Mouse (Mus musculus): Measurements from ENCODE around the gene Adamts15. TPM values are rescaled to one million over a fixed set of nuclear protein-coding genes. Genes with fewer than 3 reads are reported as not detected.

Adamts15 gene
- polyA plus RNA-seq, 1 experiment from 2014 or later, result 0.80 TPM

DNA sequence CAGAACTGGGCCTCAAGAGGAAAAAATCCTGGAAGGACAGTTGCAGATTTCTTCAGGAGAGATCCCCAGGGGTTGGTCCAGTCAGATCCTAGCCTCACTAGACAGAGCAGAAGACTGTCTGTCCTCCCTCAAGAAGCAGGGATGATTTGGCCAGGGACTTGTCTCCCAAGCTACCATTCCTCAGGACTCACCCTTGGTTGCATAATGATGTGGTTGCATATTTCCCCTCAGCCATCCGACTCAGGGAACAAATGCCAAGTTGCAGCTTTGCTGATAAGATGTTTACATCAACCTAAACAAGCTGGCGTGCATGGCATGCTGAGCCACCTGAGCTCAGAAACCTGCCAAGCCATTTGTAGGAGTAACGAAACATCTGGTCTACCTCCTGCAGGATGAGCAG lies 27.2 kb upstream of the Adamts15 start:
- Histone ChIP-seq H3K9ac (no peak overlapping the region), H3K9me3 (replicated peaks) (no peaks in the 10 kb centered on the region), H3K4me1 (replicated peaks) (no peaks in the 10 kb centered on the region), H3K36me3 (no peaks in the 10 kb centered on the region), H3K4me2 (no peak overlapping the region), H3K4me3 (replicated peaks) (no peak overlapping the region), H3K27ac (no peak overlapping the region), H3K27me3 (peaks cover 20% of the 10 kb centered on the region)
- DNase-seq, result no peak
- WGBS (ENCODE audit: insufficient replicate concordance), result 44% methylated on average over 3 of the region's 3 CpGs
- no peak for ATAC-seq (ENCODE audit: low read depth)

DNA sequence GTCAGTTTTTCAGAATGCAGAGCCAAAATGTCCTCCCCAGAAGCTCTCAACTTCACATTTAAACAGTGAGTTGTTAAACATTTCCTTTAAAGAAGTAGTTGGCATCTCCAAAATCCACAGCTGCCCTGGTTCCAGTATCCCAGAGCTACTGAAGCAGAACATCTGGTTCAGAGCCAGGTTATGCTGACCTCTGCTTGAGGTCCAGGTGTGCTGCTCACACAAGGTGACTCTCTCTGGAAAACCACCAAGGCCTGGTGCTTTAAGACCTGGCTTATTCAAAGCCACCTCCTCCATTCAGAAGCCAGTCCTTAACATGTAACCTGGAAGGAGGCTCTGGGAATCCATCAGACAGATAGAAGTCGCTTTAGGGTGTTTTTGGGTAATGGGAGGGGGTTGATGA lies 23.0 kb upstream of the Adamts15 start:
- ATAC-seq (ENCODE audit: low read depth) (no peak), DNase-seq (no peak)
- no peaks in the 10 kb centered on the region for H3K9me3 ChIP-seq (replicated peaks)
- H3K27ac ChIP-seq, result no peak overlapping the region
- H3K27me3 ChIP-seq, result peaks cover 61% of the 10 kb centered on the region
- H3K4me3 ChIP-seq (replicated peaks), result no peak overlapping the region
- no peaks in the 10 kb centered on the region for H3K4me1 ChIP-seq (replicated peaks)
- H3K9ac ChIP-seq, result no peak overlapping the region
- no peak overlapping the region for H3K4me2 ChIP-seq
- 21% methylated on average over 1 of the region's 1 CpGs for WGBS (ENCODE audit: insufficient replicate concordance)
- H3K36me3 ChIP-seq, result no peaks in the 10 kb centered on the region

DNA sequence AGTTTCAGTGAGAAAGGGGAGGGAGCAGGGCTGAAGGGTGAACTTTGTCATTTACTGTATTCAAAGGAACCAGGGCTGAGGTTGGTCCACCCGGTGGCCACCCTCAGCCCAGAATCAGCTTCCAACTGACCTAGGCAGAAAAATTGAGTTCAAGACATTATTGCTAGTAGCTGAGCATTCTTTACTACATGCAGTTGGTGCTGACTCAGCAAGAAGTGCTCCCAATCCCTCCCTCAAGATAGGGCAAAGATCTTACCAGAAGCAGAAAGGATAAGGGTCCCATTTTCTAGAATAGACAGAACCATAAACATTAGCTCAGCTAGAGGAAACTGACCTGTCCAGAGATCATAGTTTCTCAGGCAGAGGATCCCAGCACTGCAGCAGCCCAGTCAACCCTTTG lies 22.0 kb upstream of the Adamts15 start:
- Histone ChIP-seq H3K27me3 (peaks cover 64% of the 10 kb centered on the region), H3K4me1 (replicated peaks) (no peaks in the 10 kb centered on the region), H3K36me3 (no peaks in the 10 kb centered on the region), H3K27ac (no peak overlapping the region), H3K4me2 (no peak overlapping the region), H3K9me3 (replicated peaks) (no peaks in the 10 kb centered on the region), H3K4me3 (replicated peaks) (no peak overlapping the region), H3K9ac (no peak overlapping the region)
- WGBS (ENCODE audit: insufficient replicate concordance), result 27% methylated on average over 1 of the region's 1 CpGs
- ATAC-seq (ENCODE audit: low read depth), result no peak
- no peak for DNase-seq

DNA sequence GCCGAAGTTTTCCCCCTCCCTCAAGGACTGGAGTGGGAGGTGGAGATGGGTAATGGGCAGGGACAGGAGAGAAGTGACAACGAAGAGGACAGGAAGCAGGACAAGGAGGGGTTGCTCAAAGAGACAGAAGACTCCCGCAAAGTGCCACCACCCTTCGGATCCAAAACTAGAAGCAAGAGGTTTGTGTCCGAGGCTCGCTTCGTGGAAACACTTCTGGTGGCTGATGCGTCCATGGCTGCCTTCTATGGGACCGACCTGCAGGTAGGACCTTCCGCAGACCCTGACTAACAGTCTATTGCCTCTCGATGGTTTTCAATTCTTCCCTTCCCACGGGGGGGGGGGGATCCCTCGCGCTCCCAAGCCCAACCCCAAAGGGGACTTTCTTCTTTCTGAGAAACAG lies 21.1 kb upstream of the Adamts15 start:
- Histone ChIP-seq H3K36me3 (no peaks in the 10 kb centered on the region), H3K4me3 (replicated peaks) (peak overlapping the region; percentile 45), H3K9ac (no peak overlapping the region), H3K27ac (no peak overlapping the region), H3K4me1 (replicated peaks) (no peaks in the 10 kb centered on the region), H3K9me3 (replicated peaks) (no peaks in the 10 kb centered on the region), H3K27me3 (peaks cover 64% of the 10 kb centered on the region), H3K4me2 (peak overlapping the region; percentile 62)
- no peak for ATAC-seq (ENCODE audit: low read depth)
- 2% methylated on average over 14 of the region's 14 CpGs for WGBS (ENCODE audit: insufficient replicate concordance)
- DNase-seq, result no peak

DNA sequence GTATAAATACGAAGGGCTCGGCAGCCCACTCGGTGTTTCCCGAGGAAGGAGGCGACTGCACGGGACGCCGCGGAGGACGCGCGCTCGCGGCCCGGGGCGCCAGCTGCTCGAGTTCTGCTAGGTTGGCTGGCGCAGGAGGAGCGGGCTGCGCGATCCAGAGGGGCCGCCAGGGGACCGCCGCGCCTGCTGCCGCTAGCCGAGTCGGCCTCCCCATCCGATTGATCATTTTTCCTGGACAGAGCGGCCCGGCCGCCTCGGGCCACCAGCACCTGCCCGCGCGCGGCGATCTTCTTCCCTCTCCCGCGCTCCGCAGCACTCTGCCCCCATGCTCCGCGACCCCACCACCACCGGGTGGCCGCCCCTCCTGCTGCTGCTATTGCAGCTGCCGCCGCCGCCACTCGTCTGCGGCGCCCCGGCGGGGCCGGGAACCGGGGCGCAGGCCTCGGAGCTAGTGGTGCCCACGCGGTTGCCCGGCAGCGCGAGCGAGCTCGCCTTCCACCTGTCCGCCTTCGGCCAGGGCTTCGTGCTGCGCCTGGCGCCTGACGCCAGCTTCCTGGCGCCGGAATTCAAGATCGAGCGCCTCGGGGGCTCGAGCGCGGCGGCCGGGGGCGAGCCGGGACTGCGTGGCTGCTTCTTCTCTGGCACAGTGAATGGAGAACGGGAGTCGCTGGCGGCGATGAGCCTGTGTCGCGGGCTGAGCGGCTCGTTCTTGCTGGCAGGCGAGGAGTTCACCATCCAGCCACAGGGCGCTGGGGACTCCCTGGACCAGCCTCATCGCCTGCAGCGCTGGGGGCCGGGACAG lies 20.5 kb upstream of the Adamts15 start, which contains the start of gene Adamts8:
Adamts8 (plus strand) TSS at position 51 of the 802 bp plus-strand sequence.
- ATAC-seq (ENCODE audit: low read depth), result no peak
- Histone ChIP-seq H3K4me2 (peak within 1 kb of the TSS; percentile 62), H3K27me3 (peaks cover 64% of the 10 kb centered on the region), H3K4me1 (replicated peaks) (no peaks in the 10 kb centered on the region), H3K27ac (no peak within 1 kb of the TSS), H3K36me3 (no peaks in the 10 kb centered on the region), H3K4me3 (replicated peaks) (peak within 1 kb of the TSS; percentile 45), H3K9me3 (replicated peaks) (no peaks in the 10 kb centered on the region), H3K9ac (no peak within 1 kb of the TSS)
- WGBS (ENCODE audit: insufficient replicate concordance), result under 1% methylated on average over 96 of the region's 96 CpGs
- DNase-seq, result no peak

DNA sequence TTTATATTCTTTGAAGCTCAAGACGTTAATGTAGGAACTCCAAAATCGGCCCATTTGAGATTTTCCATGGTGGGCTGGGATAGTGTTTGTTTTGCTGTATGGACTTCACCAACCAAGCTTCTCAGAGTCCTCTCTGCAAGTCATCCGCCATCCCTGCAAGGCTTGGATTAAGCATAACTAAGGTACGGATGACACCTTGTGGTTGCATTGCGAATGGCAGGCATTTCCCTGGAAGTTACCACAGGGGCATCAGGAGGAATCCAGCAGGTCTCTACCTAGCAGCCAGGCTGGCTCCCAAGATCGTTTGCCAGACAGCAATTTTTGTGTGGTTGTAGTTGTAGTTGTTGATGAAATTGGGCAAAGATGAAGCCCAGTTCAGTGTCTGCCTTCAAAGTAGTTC lies 18.1 kb upstream of the Adamts15 start:
- Histone ChIP-seq H3K4me3 (replicated peaks) (no peak overlapping the region), H3K9ac (no peak overlapping the region), H3K36me3 (no peaks in the 10 kb centered on the region), H3K4me2 (no peak overlapping the region), H3K27me3 (peaks cover 57% of the 10 kb centered on the region), H3K4me1 (replicated peaks) (no peaks in the 10 kb centered on the region), H3K9me3 (replicated peaks) (no peaks in the 10 kb centered on the region), H3K27ac (no peak overlapping the region)
- peak; percentile 34 for DNase-seq
- 4% methylated on average over 6 of the region's 6 CpGs for WGBS (ENCODE audit: insufficient replicate concordance)
- ATAC-seq (ENCODE audit: low read depth), result no peak

DNA sequence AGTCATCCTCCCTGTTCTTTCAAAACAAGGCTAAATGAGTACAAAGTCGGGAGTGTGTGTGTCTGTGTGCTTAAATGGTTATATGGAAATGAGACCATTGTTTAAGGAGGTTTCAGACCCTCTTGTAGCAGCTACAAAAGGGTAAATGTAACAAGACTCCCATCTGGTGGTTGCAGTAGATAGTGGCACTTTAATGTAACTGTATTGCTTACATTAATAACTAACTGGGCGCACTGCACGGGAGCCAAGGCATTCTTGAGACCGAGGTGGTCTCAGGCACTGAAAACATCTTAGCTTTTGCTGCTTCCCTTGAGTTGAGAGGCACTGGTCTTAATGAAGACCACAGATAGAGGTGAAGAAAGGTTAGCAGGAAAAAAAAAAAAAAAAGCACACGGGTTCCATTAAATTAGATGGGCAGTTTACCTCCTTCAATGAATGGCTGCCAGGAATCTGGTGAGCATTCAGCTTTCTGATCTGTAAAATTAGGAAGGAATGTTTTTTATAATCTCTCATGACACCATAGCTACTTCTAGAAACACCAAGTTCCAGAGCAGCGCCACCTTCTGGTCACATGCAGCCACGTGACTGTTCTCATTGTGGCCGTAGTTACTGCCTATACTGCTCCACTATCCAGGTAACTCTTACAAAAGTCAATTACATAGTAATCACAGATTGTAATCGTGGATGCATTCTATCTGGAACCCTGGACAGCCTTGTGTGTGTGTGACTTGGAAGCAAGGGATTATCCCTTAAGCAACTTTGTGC lies 14.6 kb upstream of the Adamts15 start:
- H3K9ac ChIP-seq, result no peak overlapping the region
- H3K9me3 ChIP-seq (replicated peaks), result no peaks in the 10 kb centered on the region
- no peaks in the 10 kb centered on the region for H3K36me3 ChIP-seq
- H3K4me3 ChIP-seq (replicated peaks), result no peak overlapping the region
- no peak overlapping the region for H3K4me2 ChIP-seq
- DNase-seq, result no peak
- no peaks in the 10 kb centered on the region for H3K4me1 ChIP-seq (replicated peaks)
- H3K27me3 ChIP-seq, result peaks cover 22% of the 10 kb centered on the region
- H3K27ac ChIP-seq, result no peak overlapping the region
- ATAC-seq (ENCODE audit: low read depth), result no peak
- 20% methylated on average over 9 of the region's 9 CpGs for WGBS (ENCODE audit: insufficient replicate concordance)

DNA sequence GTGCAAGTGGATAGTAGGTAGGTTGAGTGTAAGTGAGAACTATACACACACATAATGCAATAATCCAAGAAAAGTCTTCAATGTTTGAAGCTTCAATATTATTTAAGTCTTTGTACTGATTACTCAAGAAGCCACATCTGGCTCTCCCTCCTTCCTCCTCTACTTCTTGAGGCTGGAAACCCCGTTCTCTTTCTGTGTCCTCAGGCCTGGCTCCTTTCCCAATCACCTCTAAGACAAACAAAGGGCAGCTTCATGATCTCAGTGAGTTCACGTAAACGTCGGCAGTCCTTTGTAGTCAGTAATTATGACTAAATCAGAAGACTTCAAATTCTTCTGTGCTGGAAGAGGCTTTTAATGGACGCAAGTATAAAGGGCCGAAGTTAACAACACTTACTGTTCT lies 12.6 kb upstream of the Adamts15 start:
- H3K4me2 ChIP-seq, result no peak overlapping the region
- no peaks in the 10 kb centered on the region for H3K36me3 ChIP-seq
- H3K9ac ChIP-seq, result no peak overlapping the region
- ATAC-seq (ENCODE audit: low read depth) (no peak), DNase-seq (no peak)
- no peak overlapping the region for H3K27ac ChIP-seq
- no peak overlapping the region for H3K4me3 ChIP-seq (replicated peaks)
- H3K9me3 ChIP-seq (replicated peaks), result no peaks in the 10 kb centered on the region
- H3K27me3 ChIP-seq, result peaks cover 4% of the 10 kb centered on the region; the same call in 1 of the 2 replicates
- H3K4me1 ChIP-seq (replicated peaks), result no peaks in the 10 kb centered on the region
- 60% methylated on average over 6 of the region's 6 CpGs for WGBS (ENCODE audit: insufficient replicate concordance)

DNA sequence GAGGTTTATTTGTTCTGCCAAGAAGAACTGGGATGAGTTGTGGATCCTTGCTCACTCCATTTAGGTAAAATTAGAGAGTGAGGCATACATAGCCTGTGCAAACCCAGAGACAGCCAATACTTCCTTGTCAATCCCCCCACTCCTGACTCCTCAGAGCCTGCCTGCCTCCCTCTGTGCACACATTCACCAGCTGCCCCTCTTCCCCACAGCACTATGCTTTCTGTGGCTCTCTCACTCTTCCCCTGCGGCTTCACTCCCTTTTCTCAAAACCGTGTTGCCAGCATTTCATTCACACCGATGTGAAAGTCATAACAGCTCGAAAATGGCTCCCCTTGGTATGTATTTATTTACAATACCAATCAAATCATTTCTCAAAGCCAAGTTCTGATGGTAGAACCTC lies 10.1 kb upstream of the Adamts15 start:
- Histone ChIP-seq H3K27ac (no peak overlapping the region), H3K9ac (no peak overlapping the region), H3K4me3 (replicated peaks) (no peak overlapping the region), H3K36me3 (no peaks in the 10 kb centered on the region), H3K9me3 (replicated peaks) (no peaks in the 10 kb centered on the region), H3K4me2 (no peak overlapping the region), H3K27me3 (peaks cover 3% of the 10 kb centered on the region; the same call in 1 of the 2 replicates), H3K4me1 (replicated peaks) (no peaks in the 10 kb centered on the region)
- DNase-seq (no peak), ATAC-seq (ENCODE audit: low read depth) (no peak)
- WGBS (ENCODE audit: insufficient replicate concordance), result 62% methylated on average over 4 of the region's 4 CpGs

DNA sequence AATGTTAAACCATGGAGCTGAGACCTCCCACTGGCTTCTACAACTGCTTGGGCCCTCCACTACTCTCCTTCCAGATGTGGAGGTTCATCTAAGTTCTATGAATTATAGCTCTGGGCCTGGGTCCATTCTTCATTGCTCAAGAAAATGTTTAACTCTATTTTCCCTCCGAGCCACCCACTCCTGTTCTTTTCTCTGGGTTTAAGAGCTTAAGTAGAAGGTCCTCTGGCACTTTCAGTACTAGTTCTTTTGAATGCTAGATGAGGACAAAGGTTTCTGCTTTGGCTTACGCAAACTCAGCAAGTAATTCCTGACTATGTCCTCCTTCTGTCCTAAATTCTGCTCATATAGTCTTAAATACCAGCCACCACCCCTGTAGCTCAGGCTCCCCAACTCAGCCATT lies 6.5 kb upstream of the Adamts15 start:
- no peak overlapping the region for H3K4me3 ChIP-seq (replicated peaks)
- no peaks in the 10 kb centered on the region for H3K4me1 ChIP-seq (replicated peaks)
- WGBS (ENCODE audit: insufficient replicate concordance), result 66% methylated on average over 2 of the region's 2 CpGs
- H3K4me2 ChIP-seq, result no peak overlapping the region
- H3K9me3 ChIP-seq (replicated peaks), result no peaks in the 10 kb centered on the region
- H3K27me3 ChIP-seq, result peaks cover 4% of the 10 kb centered on the region; the same call in 1 of the 2 replicates
- ATAC-seq (ENCODE audit: low read depth) (no peak), DNase-seq (no peak)
- no peaks in the 10 kb centered on the region for H3K36me3 ChIP-seq
- no peak overlapping the region for H3K9ac ChIP-seq
- no peak overlapping the region for H3K27ac ChIP-seq

DNA sequence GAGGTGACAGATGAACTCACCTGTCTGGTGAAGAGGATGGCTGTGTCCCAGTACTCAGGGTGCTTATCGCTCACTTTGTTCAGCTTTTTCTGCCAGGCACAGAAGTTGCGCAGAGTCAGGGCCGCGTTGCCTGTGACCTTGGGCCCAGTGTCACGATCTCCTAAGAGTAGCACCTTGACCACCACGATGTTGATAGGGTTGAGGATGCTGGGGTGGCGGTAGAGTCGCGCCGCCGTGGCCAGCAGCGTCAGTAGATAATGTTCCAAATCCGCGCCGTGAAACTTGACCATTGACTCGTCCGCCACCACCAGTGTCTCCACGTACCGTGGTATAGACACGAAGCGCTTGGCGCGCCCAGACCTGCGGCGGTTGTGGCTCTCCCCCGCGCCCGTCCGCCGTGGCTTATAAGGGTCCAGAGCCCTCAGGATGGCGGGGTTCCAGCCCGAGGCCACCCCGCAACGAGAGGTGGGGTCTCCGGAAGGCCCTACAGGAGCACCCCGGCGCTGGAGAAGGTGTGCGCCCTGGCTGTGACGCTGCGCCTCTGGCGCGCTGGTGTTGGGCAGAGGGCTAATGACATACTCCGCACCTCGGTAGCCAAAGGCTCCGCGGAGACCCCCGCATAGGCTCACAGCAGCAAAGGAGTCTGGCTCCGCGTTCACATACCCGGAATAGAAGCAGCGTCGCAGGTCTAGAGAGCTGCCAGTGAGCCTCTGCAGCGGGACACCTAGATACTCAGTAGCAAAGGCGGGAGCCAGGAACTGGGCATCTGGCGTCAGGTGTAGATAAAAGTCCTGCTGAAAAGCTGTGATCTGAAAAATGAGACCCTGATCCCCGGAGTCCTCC lies 770 bp downstream of the Adamts15 start:
- H3K9me3 ChIP-seq (replicated peaks), result no peaks in the 10 kb centered on the region
- WGBS (ENCODE audit: insufficient replicate concordance), result 7% methylated on average over 56 of the region's 56 CpGs
- H3K36me3 ChIP-seq, result no peaks in the 10 kb centered on the region
- no peak overlapping the region for H3K27ac ChIP-seq
- H3K27me3 ChIP-seq, result peaks cover 35% of the 10 kb centered on the region
- H3K4me2 ChIP-seq, result peak overlapping the region; percentile 57
- peak overlapping the region; percentile 44 for H3K4me3 ChIP-seq (replicated peaks)
- DNase-seq (no peak), ATAC-seq (ENCODE audit: low read depth) (no peak)
- H3K9ac ChIP-seq, result 0 out of 2 replicates have a peak overlapping the region, but pooled peaks have one; percentile 9
- H3K4me1 ChIP-seq (replicated peaks), result no peaks in the 10 kb centered on the region
